Mouse (Mus musculus): ENCODE data around the gene Traf1.

GRCm38 (mm10) chr2:34966243-34966934, 4.8 kb upstream of the Traf1 start:
- TF ChIP-seq POLR2A (IDR thresholded peaks at IDR 0.05; ENCODE audit: borderline replicate concordance, extremely low read depth, insufficient read depth, insufficient read length, poor library complexity, severe bottlenecking) (no peak), CTCF (IDR thresholded peaks at IDR 0.05; ENCODE audit: borderline replicate concordance, extremely low read depth, insufficient read depth, insufficient read length) (no peak)

Measured in brain, embryonic 14.5 days (tissue).